Mouse (Mus musculus): ENCODE measurements around the gene Grhl1. TPM values are rescaled to one million over a fixed set of nuclear protein-coding genes. Genes with fewer than 3 reads are reported as not detected.
"Not testable (repeated sequence)": the region's sequence is repeated elsewhere in the genome, so short reads cannot be mapped to it uniquely, and the experiment has no call there.

Gene Grhl1
- polyA plus RNA-seq, 1 experiment from 2014 or later = 2.5 TPM

- Histone ChIP-seq H3K9ac (no peak overlapping the region), H3K4me1 (no peaks in the 10 kb centered on the region), H3K36me3 (no peaks in the 10 kb centered on the region), H3K4me3 (no peak overlapping the region), H3K27ac (no peak overlapping the region), H3K27me3 (no peaks in the 10 kb centered on the region), H3K4me2 (replicated peaks) (no peak overlapping the region), H3K9me3 (no peaks in the 10 kb centered on the region)
- ATAC-seq (ENCODE audit: insufficient number of reproducible peaks, insufficient read depth, low FRiP score, low TSS enrichment) = no peak
- 81% methylated on average over 12 of the region's 12 CpGs for WGBS
Measured at GRCm38 (mm10) chr12:24623486-24624251, 51.6 kb downstream of the Grhl1 start.

- no peak for ATAC-seq (ENCODE audit: insufficient number of reproducible peaks, insufficient read depth, low FRiP score, low TSS enrichment)
- Histone ChIP-seq H3K36me3 (no peaks in the 10 kb centered on the region), H3K27ac (no peak overlapping the region), H3K27me3 (no peaks in the 10 kb centered on the region), H3K9ac (no peak overlapping the region), H3K9me3 (no peaks in the 10 kb centered on the region), H3K4me3 (no peak overlapping the region), H3K4me2 (replicated peaks) (no peak overlapping the region), H3K4me1 (no peaks in the 10 kb centered on the region)
- WGBS = 82% methylated on average over 5 of the region's 5 CpGs
Measured at GRCm38 (mm10) chr12:24626401-24626800, 54.3 kb downstream of the Grhl1 start.

GRCm38 (mm10) chr12:24627215-24627614, 55.1 kb downstream of the Grhl1 start:
- Histone ChIP-seq H3K4me1 (no peaks in the 10 kb centered on the region), H3K4me3 (no peak overlapping the region), H3K9me3 (no peaks in the 10 kb centered on the region), H3K27ac (no peak overlapping the region), H3K27me3 (no peaks in the 10 kb centered on the region), H3K4me2 (replicated peaks) (no peak overlapping the region), H3K36me3 (no peaks in the 10 kb centered on the region), H3K9ac (no peak overlapping the region)
- WGBS = 46% methylated on average over 3 of the region's 3 CpGs
- no peak for ATAC-seq (ENCODE audit: insufficient number of reproducible peaks, insufficient read depth, low FRiP score, low TSS enrichment)

GRCm38 (mm10) chr12:24630220-24630619, 58.1 kb downstream of the Grhl1 start:
- Histone ChIP-seq H3K9ac (no peak overlapping the region), H3K4me1 (no peaks in the 10 kb centered on the region), H3K27me3 (no peaks in the 10 kb centered on the region), H3K4me3 (no peak overlapping the region), H3K27ac (no peak overlapping the region), H3K4me2 (replicated peaks) (no peak overlapping the region), H3K9me3 (no peaks in the 10 kb centered on the region), H3K36me3 (no peaks in the 10 kb centered on the region)
- no peak for ATAC-seq (ENCODE audit: insufficient number of reproducible peaks, insufficient read depth, low FRiP score, low TSS enrichment)
- 71% methylated on average over 1 of the region's 1 CpGs for WGBS

- no peak for ATAC-seq (ENCODE audit: insufficient number of reproducible peaks, insufficient read depth, low FRiP score, low TSS enrichment)
- Histone ChIP-seq H3K4me3 (no peak overlapping the region), H3K9me3 (no peaks in the 10 kb centered on the region), H3K27ac (no peak overlapping the region), H3K27me3 (no peaks in the 10 kb centered on the region), H3K36me3 (no peaks in the 10 kb centered on the region), H3K4me2 (replicated peaks) (no peak overlapping the region), H3K9ac (no peak overlapping the region), H3K4me1 (no peaks in the 10 kb centered on the region)
- 65% methylated on average over 4 of the region's 4 CpGs for WGBS
Measured at GRCm38 (mm10) chr12:24632404-24632803, 60.3 kb downstream of the Grhl1 start.

GRCm38 (mm10) chr12:24633753-24634191, 61.7 kb downstream of the Grhl1 start:
- H3K27ac ChIP-seq = no peak overlapping the region
- H3K27me3 ChIP-seq = no peaks in the 10 kb centered on the region
- ATAC-seq (ENCODE audit: insufficient number of reproducible peaks, insufficient read depth, low FRiP score, low TSS enrichment) = no peak
- H3K36me3 ChIP-seq = no peaks in the 10 kb centered on the region
- no peaks in the 10 kb centered on the region for H3K4me1 ChIP-seq
- H3K9me3 ChIP-seq = no peaks in the 10 kb centered on the region
- H3K4me2 ChIP-seq (replicated peaks) = no peak overlapping the region
- no peak overlapping the region for H3K4me3 ChIP-seq
- no peak overlapping the region for H3K9ac ChIP-seq
- 70% methylated on average over 1 of the region's 1 CpGs for WGBS

GRCm38 (mm10) chr12:24634212-24634611, 62.1 kb downstream of the Grhl1 start:
- no peak for ATAC-seq (ENCODE audit: insufficient number of reproducible peaks, insufficient read depth, low FRiP score, low TSS enrichment)
- 79% methylated on average over 4 of the region's 4 CpGs for WGBS
- no peak overlapping the region for H3K4me3 ChIP-seq
- no peak overlapping the region for H3K4me2 ChIP-seq (replicated peaks)
- H3K9ac ChIP-seq = no peak overlapping the region
- H3K4me1 ChIP-seq = no peaks in the 10 kb centered on the region
- H3K27ac ChIP-seq = no peak overlapping the region
- no peaks in the 10 kb centered on the region for H3K36me3 ChIP-seq
- no peaks in the 10 kb centered on the region for H3K27me3 ChIP-seq
- no peaks in the 10 kb centered on the region for H3K9me3 ChIP-seq

GRCm38 (mm10) chr12:24634648-24635047, 62.6 kb downstream of the Grhl1 start:
- 78% methylated on average over 3 of the region's 3 CpGs for WGBS
- Histone ChIP-seq H3K9ac (no peak overlapping the region), H3K27me3 (no peaks in the 10 kb centered on the region), H3K4me3 (no peak overlapping the region), H3K9me3 (no peaks in the 10 kb centered on the region), H3K4me2 (replicated peaks) (no peak overlapping the region), H3K36me3 (no peaks in the 10 kb centered on the region), H3K27ac (no peak overlapping the region), H3K4me1 (no peaks in the 10 kb centered on the region)
- ATAC-seq (ENCODE audit: insufficient number of reproducible peaks, insufficient read depth, low FRiP score, low TSS enrichment) = no peak

- H3K4me1 ChIP-seq; H3K27ac ChIP-seq; H3K9me3 ChIP-seq; H3K4me2 ChIP-seq (replicated peaks); H3K36me3 ChIP-seq; H3K4me3 ChIP-seq; ATAC-seq (ENCODE audit: insufficient number of reproducible peaks, insufficient read depth, low FRiP score, low TSS enrichment); H3K9ac ChIP-seq; H3K27me3 ChIP-seq: not testable (repeated sequence)
- 96% methylated on average over 10 of the region's 10 CpGs for WGBS
Measured at GRCm38 (mm10) chr12:24638787-24639186, 66.7 kb downstream of the Grhl1 start.

- Histone ChIP-seq H3K4me1 (peaks cover 3% of the 10 kb centered on the region; the same call in 1 of the 2 replicates), H3K9ac (no peak overlapping the region), H3K27ac (no peak overlapping the region), H3K27me3 (no peaks in the 10 kb centered on the region), H3K9me3 (no peaks in the 10 kb centered on the region), H3K4me2 (replicated peaks) (no peak overlapping the region), H3K36me3 (no peaks in the 10 kb centered on the region), H3K4me3 (no peak overlapping the region)
- WGBS = 74% methylated on average over 4 of the region's 4 CpGs
- ATAC-seq (ENCODE audit: insufficient number of reproducible peaks, insufficient read depth, low FRiP score, low TSS enrichment) = no peak
Measured at GRCm38 (mm10) chr12:24642370-24642802, 70.3 kb downstream of the Grhl1 start.

- H3K36me3 ChIP-seq = no peaks in the 10 kb centered on the region
- H3K27ac ChIP-seq = no peak overlapping the region
- ATAC-seq (ENCODE audit: insufficient number of reproducible peaks, insufficient read depth, low FRiP score, low TSS enrichment) = no peak
- H3K9ac ChIP-seq = no peak overlapping the region
- no peaks in the 10 kb centered on the region for H3K27me3 ChIP-seq
- no peaks in the 10 kb centered on the region for H3K9me3 ChIP-seq
- peaks cover 3% of the 10 kb centered on the region; the same call in 1 of the 2 replicates for H3K4me1 ChIP-seq
- H3K4me2 ChIP-seq (replicated peaks) = no peak overlapping the region
- WGBS = 42% methylated on average over 1 of the region's 1 CpGs
- H3K4me3 ChIP-seq = no peak overlapping the region
Measured at GRCm38 (mm10) chr12:24644125-24644571, 72.1 kb downstream of the Grhl1 start.

GRCm38 (mm10) chr12:24645901-24646300, 73.8 kb downstream of the Grhl1 start:
- Histone ChIP-seq H3K9ac (no peak overlapping the region), H3K4me1 (peaks cover 11% of the 10 kb centered on the region), H3K27me3 (no peaks in the 10 kb centered on the region), H3K9me3 (no peaks in the 10 kb centered on the region), H3K4me2 (replicated peaks) (no peak overlapping the region), H3K36me3 (no peaks in the 10 kb centered on the region), H3K4me3 (no peak overlapping the region), H3K27ac (no peak overlapping the region)
- 74% methylated on average over 6 of the region's 6 CpGs for WGBS
- ATAC-seq (ENCODE audit: insufficient number of reproducible peaks, insufficient read depth, low FRiP score, low TSS enrichment) = no peak

Data from embryonic facial prominence, embryonic 12.5 days (tissue).